Mouse (Mus musculus) forebrain, embryonic 12.5 days (tissue): ENCODE results near the gene Olfr1449. TPM values are rescaled to one million over a fixed set of nuclear protein-coding genes. Genes with fewer than 3 reads are reported as not detected.
"Not testable (repeated sequence)": the region's sequence is repeated elsewhere in the genome, so short reads cannot be mapped to it uniquely, and the experiment has no call there.

Source experiments
- ATAC-seq: fragments of 200-750 bp; cut with Nextera tagmentation; 2 replicates; pipeline ENCODE4 v1.8.0; 2017; ENCODE audit warnings: moderate TSS enrichment; ENCODE audit not compliant: low FRiP score
- H3K27ac ChIP-seq: fragments of 300-500 bp; sonication (generic); 2 replicates; pipeline ENCODE4 v1.5.1; 2016; ENCODE audit warnings: mild to moderate bottlenecking
- H3K27me3 ChIP-seq: fragments of 300-500 bp; sonication (generic); 2 replicates; pipeline ENCODE4 v1.6.1; 2016; ENCODE audit warnings: mild to moderate bottlenecking
- H3K36me3 ChIP-seq: fragments of 300-500 bp; sonication (generic); replicated peaks from 2 replicates; pipeline ENCODE4 v1.6.1; 2016; ENCODE audit warnings: mild to moderate bottlenecking
- H3K4me1 ChIP-seq: fragments of 300-500 bp; sonication (generic); 2 replicates; pipeline ENCODE4 v1.6.1; 2016
- H3K4me2 ChIP-seq: fragments of 300-500 bp; sonication (generic); 2 replicates; pipeline ENCODE4 v1.6.1; 2016; ENCODE audit warnings: mild to moderate bottlenecking, moderate library complexity
- H3K4me3 ChIP-seq: fragments of 300-500 bp; sonication (generic); replicated peaks from 2 replicates; pipeline ENCODE4 v1.5.1; 2016; ENCODE audit warnings: mild to moderate bottlenecking
- H3K9ac ChIP-seq: fragments of 300-500 bp; sonication (generic); 2 replicates; pipeline ENCODE4 v1.6.1; 2016; ENCODE audit warnings: mild to moderate bottlenecking
- H3K9me3 ChIP-seq: fragments of 300-500 bp; sonication (generic); 2 replicates; pipeline ENCODE4 v1.6.1; 2016
- WGBS: fragments of 180-500 bp; shearing (Covaris S2); methylation state at CpG from one replicate; pipeline ENCODE4 v1.1.7; 2016; 5-methylcytosine and 5-hydroxymethylcytosine counted together
- polyA plus RNA-seq: library from polyadenylated mRNA; unstranded; fragments of >200 nt; fragmentation: Nextera tagmentation; extraction: Ambion mirVana; gene quantifications from 2 replicates; pipeline ENCODE4 v1.2.1, GENCODE M21; 2016

The Olfr1449 gene
- not detected in 2 replicates for polyA plus RNA-seq

DNA sequence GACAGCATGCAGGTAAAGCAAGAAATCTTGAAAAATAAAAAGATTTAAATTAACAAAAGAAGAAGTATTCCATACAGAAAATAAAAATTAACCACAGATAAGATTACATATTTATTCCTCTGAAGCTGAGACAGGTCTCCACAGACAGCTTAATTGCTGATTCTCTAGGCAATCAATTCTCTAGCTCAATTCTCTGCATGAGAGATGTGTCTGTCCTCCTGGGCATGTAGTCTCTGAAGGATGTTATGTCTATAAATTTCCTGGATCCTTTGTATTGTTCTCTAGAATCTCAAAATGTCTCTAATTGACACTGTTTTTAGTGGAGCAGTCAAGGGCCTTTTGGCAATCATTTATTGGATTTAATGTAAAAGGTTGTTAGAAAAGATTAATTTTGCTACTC lies at the start of gene Olfr1449:
TSS of gene Olfr1449 (plus strand) at position 301 of the 400 bp plus-strand sequence.
- Histone ChIP-seq H3K4me2 (no peak within 1 kb of the TSS), H3K4me3 (no peak within 1 kb of the TSS)
- no peak for ATAC-seq

DNA sequence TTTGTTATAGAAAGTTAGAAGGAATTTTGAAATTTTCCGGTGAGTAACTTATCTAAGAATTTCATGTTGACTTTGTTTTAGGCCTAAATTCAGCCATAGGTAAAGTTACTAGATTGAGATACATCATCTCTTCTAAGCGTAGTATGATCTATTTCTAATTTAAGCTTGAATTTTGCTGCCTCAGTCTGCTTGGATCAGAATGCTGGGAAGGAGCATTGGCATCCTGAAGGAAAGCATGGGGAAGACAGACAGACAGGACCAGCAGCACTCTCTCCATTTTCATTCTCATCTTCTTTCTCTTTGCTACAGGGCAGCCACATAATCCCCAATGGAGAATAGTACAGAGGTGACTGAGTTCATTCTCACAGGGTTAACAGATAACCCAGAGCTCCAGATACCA lies 47.1 kb upstream of the Olfr1449 start, which contains the start of gene Olfr1445:
TSS of gene Olfr1445 (plus strand) at position 301 of the 400 bp plus-strand sequence.
- no peak for ATAC-seq
- Histone ChIP-seq H3K27ac (no peak within 1 kb of the TSS), H3K9me3 (no peaks in the 10 kb centered on the region), H3K9ac (no peak within 1 kb of the TSS), H3K4me3 (no peak within 1 kb of the TSS), H3K4me1 (no peaks in the 10 kb centered on the region), H3K27me3 (no peaks in the 10 kb centered on the region), H3K36me3 (no peaks in the 10 kb centered on the region), H3K4me2 (no peak within 1 kb of the TSS)
- 90% methylated on average over 2 of the region's 2 CpGs for WGBS

More for the DNA sequence above, at the start of gene Olfr1449:
- Histone ChIP-seq H3K4me1 (no peaks in the 10 kb centered on the region), H3K36me3 (no peaks in the 10 kb centered on the region), H3K27me3 (no peaks in the 10 kb centered on the region), H3K9ac (no peak within 1 kb of the TSS), H3K9me3 (peaks cover 15% of the 10 kb centered on the region), H3K27ac (no peak within 1 kb of the TSS)

DNA sequence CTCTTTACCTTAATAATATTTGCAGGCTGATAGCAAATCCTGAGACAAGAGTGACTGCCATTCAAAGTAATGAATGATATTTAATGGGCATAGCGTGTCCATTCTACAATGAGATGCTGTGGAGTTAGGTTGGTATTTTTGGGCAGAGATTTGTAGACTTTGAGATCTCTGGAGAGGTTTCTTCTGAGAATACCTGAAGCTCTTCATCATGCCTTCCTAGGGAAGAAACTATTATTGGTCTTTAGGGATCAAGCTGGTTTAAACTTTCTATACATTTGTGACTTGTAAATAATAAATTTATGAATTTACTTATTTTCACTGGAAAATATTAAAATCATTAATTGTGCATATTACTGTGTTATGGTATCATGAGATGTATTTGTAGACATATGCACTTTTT lies 37.2 kb upstream of the Olfr1449 start, which contains the start of gene Olfr1446:
TSS of gene Olfr1446 (minus strand) at position 101 of the 400 bp plus-strand sequence.
- Histone ChIP-seq H3K27ac (no peak within 1 kb of the TSS), H3K27me3 (no peaks in the 10 kb centered on the region), H3K4me1 (no peaks in the 10 kb centered on the region), H3K4me2 (no peak within 1 kb of the TSS), H3K36me3 (no peaks in the 10 kb centered on the region), H3K9me3 (no peaks in the 10 kb centered on the region), H3K4me3 (no peak within 1 kb of the TSS), H3K9ac (no peak within 1 kb of the TSS)
- WGBS, result 83% methylated on average over 1 of the region's 1 CpGs
- ATAC-seq, result no peak

DNA sequence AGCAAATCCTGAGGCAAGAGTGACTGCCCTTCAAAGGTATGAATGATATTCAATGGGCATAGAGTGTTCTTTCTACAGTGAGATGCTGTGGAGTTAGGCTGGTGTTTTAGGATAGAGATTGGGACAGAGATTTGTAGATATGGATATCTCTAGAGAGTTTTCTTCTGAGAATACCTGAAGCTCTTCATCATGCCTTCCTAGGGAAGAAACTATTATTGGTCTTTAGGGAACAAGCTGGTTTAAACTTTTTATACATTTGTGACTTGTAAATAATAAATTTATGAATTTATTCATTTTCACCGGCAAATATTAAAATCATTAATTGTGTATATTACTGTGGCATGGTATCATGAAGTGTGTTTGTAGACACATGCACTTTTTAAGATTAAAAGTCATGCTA lies 27.0 kb upstream of the Olfr1449 start, which contains the start of gene Olfr1447:
TSS of gene Olfr1447 (minus strand) at position 101 of the 400 bp plus-strand sequence.
- no peaks in the 10 kb centered on the region for H3K4me1 ChIP-seq
- no peaks in the 10 kb centered on the region for H3K36me3 ChIP-seq
- ATAC-seq, result no peak
- H3K27me3 ChIP-seq, result no peaks in the 10 kb centered on the region
- 0 out of 2 replicates have a peak, but pooled peaks cover 4% of the 10 kb centered on the region for H3K9me3 ChIP-seq
- WGBS, result 90% methylated on average over 1 of the region's 1 CpGs
- H3K9ac ChIP-seq, result no peak within 1 kb of the TSS
- no peak within 1 kb of the TSS for H3K4me3 ChIP-seq
- no peak within 1 kb of the TSS for H3K27ac ChIP-seq
- H3K4me2 ChIP-seq, result no peak within 1 kb of the TSS

DNA sequence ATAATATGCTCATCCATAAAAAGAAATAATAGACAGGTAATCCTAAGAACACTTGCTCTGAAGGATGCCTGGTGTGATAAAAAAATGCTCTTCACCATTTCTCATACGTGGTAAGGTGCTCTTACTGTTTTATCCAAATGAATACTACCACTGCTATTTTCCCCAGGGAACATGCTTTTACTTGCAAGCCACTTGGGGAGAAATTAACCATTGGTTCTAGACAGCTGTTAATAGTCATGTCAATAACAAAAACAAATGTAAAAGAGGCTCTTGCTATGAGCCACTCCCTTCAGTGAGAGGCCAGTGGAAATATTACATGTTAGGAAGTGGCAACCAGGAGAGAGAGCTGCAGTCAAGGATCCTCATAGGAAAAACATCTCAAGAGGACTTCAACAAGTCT lies 6.3 kb upstream of the Olfr1449 start, which contains the start of gene Olfr1448:
TSS of gene Olfr1448 (minus strand) at position 101 of the 400 bp plus-strand sequence.
- no peaks in the 10 kb centered on the region for H3K27me3 ChIP-seq
- peaks cover 5% of the 10 kb centered on the region; the same call in 1 of the 2 replicates for H3K9me3 ChIP-seq
- no peak within 1 kb of the TSS for H3K4me3 ChIP-seq
- 69% methylated on average over 1 of the region's 1 CpGs for WGBS
- H3K9ac ChIP-seq, result no peak within 1 kb of the TSS
- H3K36me3 ChIP-seq, result no peaks in the 10 kb centered on the region
- no peak within 1 kb of the TSS for H3K27ac ChIP-seq
- ATAC-seq, result no peak
- H3K4me2 ChIP-seq, result no peak within 1 kb of the TSS
- no peaks in the 10 kb centered on the region for H3K4me1 ChIP-seq

DNA sequence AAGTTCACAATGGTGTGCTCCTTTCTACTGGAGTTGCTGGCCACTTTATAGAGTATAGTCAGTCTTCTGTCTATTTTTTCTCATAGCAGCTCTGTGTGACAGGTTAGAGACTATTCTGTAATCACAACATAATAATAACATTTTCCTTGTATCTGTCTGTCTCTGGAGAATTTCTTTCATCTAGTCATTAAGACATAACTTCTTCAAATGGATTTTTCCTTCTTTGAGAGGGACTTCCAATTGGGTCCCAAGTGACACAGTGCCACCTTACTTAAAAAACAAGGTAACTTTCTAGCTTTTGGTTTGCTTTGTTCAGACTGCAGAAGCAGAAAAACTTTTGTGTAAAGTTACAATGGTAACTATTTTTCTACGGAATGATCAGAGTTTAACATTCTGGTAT lies 19.3 kb downstream of the Olfr1449 start, which contains the start of gene Olfr1450:
TSS of gene Olfr1450 (plus strand) at position 301 of the 400 bp plus-strand sequence.
- no peak within 1 kb of the TSS for H3K4me3 ChIP-seq
- ATAC-seq, result no peak
- H3K27me3 ChIP-seq, result no peaks in the 10 kb centered on the region
- no peaks in the 10 kb centered on the region for H3K36me3 ChIP-seq
- H3K4me1 ChIP-seq, result no peaks in the 10 kb centered on the region
- H3K4me2 ChIP-seq, result no peak within 1 kb of the TSS
- no peak within 1 kb of the TSS for H3K9ac ChIP-seq
- 94% methylated on average over 1 of the region's 1 CpGs for WGBS
- no peak within 1 kb of the TSS for H3K27ac ChIP-seq
- peaks cover 10% of the 10 kb centered on the region; the same call in 1 of the 2 replicates for H3K9me3 ChIP-seq

DNA sequence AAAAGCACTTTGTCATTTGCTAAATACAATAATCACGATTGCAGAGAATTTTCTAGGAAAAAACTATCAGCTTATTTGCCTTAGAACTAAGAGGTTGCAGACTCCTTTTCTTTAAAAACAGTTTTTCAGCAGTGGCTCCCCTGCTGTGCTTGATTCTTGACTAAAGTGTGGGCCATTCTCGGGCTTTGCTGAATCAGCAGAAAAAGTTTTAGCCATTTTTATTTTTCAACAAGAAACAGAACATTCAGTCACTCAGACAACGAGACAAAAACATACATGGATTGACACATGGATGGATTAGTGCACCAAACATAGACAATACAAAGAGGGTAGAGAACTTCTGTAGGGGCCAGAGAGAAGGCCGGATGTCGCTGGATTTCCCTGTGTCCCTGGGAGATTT lies 39.4 kb downstream of the Olfr1449 start:
- not testable (repeated sequence) for ATAC-seq, H3K36me3 ChIP-seq, H3K4me1 ChIP-seq, H3K27me3 ChIP-seq, H3K4me3 ChIP-seq, H3K9ac ChIP-seq, H3K27ac ChIP-seq, H3K4me2 ChIP-seq
- 79% methylated on average over 5 of the region's 5 CpGs for WGBS
- peaks cover 31% of the 10 kb centered on the region for H3K9me3 ChIP-seq

Other genes with a start within 250 kb of the Olfr1449 start
- gene Keg1, start 235.1 kb upstream of the Olfr1449 start, polyA plus RNA-seq, result not detected in 2 replicates
- 1.8 and 2.2 TPM in 2 replicates for gene Cntf, start 165.2 kb upstream of the Olfr1449 start, polyA plus RNA-seq
- gene Zfp91, start 134.7 kb upstream of the Olfr1449 start, polyA plus RNA-seq, result 22.1 and 23.0 TPM in 2 replicates
- 0.87 and 1.1 TPM in 2 replicates for gene Lpxn, start 134.6 kb upstream of the Olfr1449 start, polyA plus RNA-seq
- not detected in 2 replicates for gene Gm5244, start 84.2 kb upstream of the Olfr1449 start, polyA plus RNA-seq
- not detected in 2 replicates for gene Olfr1444, start 73.6 kb upstream of the Olfr1449 start, polyA plus RNA-seq
- gene Olfr1445, start 47.0 kb upstream of the Olfr1449 start, polyA plus RNA-seq, result not detected in 2 replicates
- not detected in 2 replicates for gene Olfr1446, start 37.3 kb upstream of the Olfr1449 start, polyA plus RNA-seq
- gene Olfr1447, start 27.1 kb upstream of the Olfr1449 start, polyA plus RNA-seq, result not detected in 2 replicates
- not detected in 2 replicates for gene Olfr1448, start 6.4 kb upstream of the Olfr1449 start, polyA plus RNA-seq
- not detected in 2 replicates for gene Olfr1450, start 19.4 kb downstream of the Olfr1449 start, polyA plus RNA-seq
- not detected in 2 replicates for gene Olfr1451, start 64.2 kb downstream of the Olfr1449 start, polyA plus RNA-seq
- gene Olfr1453, start 97.5 kb downstream of the Olfr1449 start, polyA plus RNA-seq, result not detected in 2 replicates
- gene Olfr1454, start 129.8 kb downstream of the Olfr1449 start, polyA plus RNA-seq, result not detected in 2 replicates
- not detected in 2 replicates for gene Olfr1457, start 167.1 kb downstream of the Olfr1449 start, polyA plus RNA-seq
- gene Olfr1458, start 175.9 kb downstream of the Olfr1449 start, polyA plus RNA-seq, result not detected in 2 replicates
- gene Olfr1459, start 218.7 kb downstream of the Olfr1449 start, polyA plus RNA-seq, result not detected in 2 replicates
- gene Olfr1461, start 232.2 kb downstream of the Olfr1449 start, polyA plus RNA-seq, result not detected in 2 replicates